Mouse (Mus musculus) left cerebral cortex, adult 8-10 months (tissue): ENCODE measurements around the gene Gfer. TPM values are rescaled to one million over a fixed set of nuclear protein-coding genes. Genes with fewer than 3 reads are reported as not detected.
"Not testable (repeated sequence)": the region's sequence is repeated elsewhere in the genome, so short reads cannot be mapped to it uniquely, and the experiment has no call there.

Source experiments
- DNase-seq, 2 experiments: peaks; one replicate each; pipeline ENCODE4 v3.0.0; 2022; ENCODE audit warnings: low spot score in 2 of 2
- total RNA-seq, 4 experiments: library from RNA; stranded (reverse); gene quantifications; 2 replicates each; pipeline ENCODE4 v1.2.4; 2022

The Gfer gene
- total RNA-seq, 4 experiments from 2014 or later, result 17.6 to 19.2 (median 18.0) TPM

GRCm38 (mm10) chr17:24722220-24722924 lies 26.4 kb upstream of the Gfer start:
- no peak for DNase-seq

- not testable (repeated sequence) for DNase-seq
Measured at GRCm38 (mm10) chr17:24721383-24721955, 25.5 kb upstream of the Gfer start.

- not testable (repeated sequence) for DNase-seq
Measured at GRCm38 (mm10) chr17:24720616-24721015, 24.7 kb upstream of the Gfer start.

- DNase-seq, result peak; percentile 96 to 99
Measured at GRCm38 (mm10) chr17:24719494-24720222, 23.7 kb upstream of the Gfer start.

- not testable (repeated sequence) for DNase-seq
Measured at GRCm38 (mm10) chr17:24718938-24719337, 23.0 kb upstream of the Gfer start.

- DNase-seq, result no peak
Measured at GRCm38 (mm10) chr17:24717943-24718342, 22.0 kb upstream of the Gfer start, which contains the start of the genes Rnf151 and Rps2. Rnf151 (minus strand) TSS chr17:24718063. Rps2 (plus strand) TSS chr17:24718116.

- DNase-seq, result no peak
Measured at GRCm38 (mm10) chr17:24716166-24716682, 20.3 kb upstream of the Gfer start.

- DNase-seq, result no peak
Measured at GRCm38 (mm10) chr17:24715556-24715955, 19.6 kb upstream of the Gfer start.

- no peak for DNase-seq
Measured at GRCm38 (mm10) chr17:24708646-24709045, 12.7 kb upstream of the Gfer start.

- DNase-seq, result peak in 1 of 2 experiments; percentile 6
Measured at GRCm38 (mm10) chr17:24707801-24708425, 12.0 kb upstream of the Gfer start.

GRCm38 (mm10) chr17:24706982-24707800 lies 11.2 kb upstream of the Gfer start, which contains the start of gene Tbl3:
Tbl3 (minus strand) TSS chr17:24707660.
- DNase-seq, result peak; percentile 90 to 98

- peak in 1 of 2 experiments; percentile 5 for DNase-seq
Measured at GRCm38 (mm10) chr17:24705821-24706220, 9.9 kb upstream of the Gfer start.

GRCm38 (mm10) chr17:24701251-24701650 lies 5.3 kb upstream of the Gfer start:
- DNase-seq, result no peak

- DNase-seq, result no peak
Measured at GRCm38 (mm10) chr17:24699473-24699872, 3.5 kb upstream of the Gfer start.

GRCm38 (mm10) chr17:24698715-24699114 lies 2.8 kb upstream of the Gfer start:
- no peak for DNase-seq

GRCm38 (mm10) chr17:24697985-24698384 lies 2.0 kb upstream of the Gfer start:
- DNase-seq, result no peak

- DNase-seq, result no peak
Measured at GRCm38 (mm10) chr17:24695326-24696010, 488 bp downstream of the Gfer start.

- no peak for DNase-seq
Measured at GRCm38 (mm10) chr17:24692385-24692784, 3.6 kb downstream of the Gfer start.

- peak; percentile 25 to 53 for DNase-seq
Measured at GRCm38 (mm10) chr17:24689251-24690081, 6.5 kb downstream of the Gfer start, which contains the start of gene Syngr3. Syngr3 (minus strand) TSS chr17:24689955.
